Mouse (Mus musculus) heart, embryonic 15.5 days (tissue): Measurements from ENCODE around the gene Prkca. TPM values are rescaled to one million over a fixed set of nuclear protein-coding genes. Genes with fewer than 3 reads are reported as not detected.

ENCODE experiments used
- ATAC-seq: fragments of 200-750 bp; cut with Nextera tagmentation; replicated peaks from 2 replicates; pipeline ENCODE4 v1.8.0; 2017; ENCODE audit warnings: low read depth, moderate TSS enrichment; ENCODE audit not compliant: insufficient number of reproducible peaks, insufficient read depth, low FRiP score
- H3K27ac ChIP-seq: fragments of 300-500 bp; sonication (generic); 2 replicates; pipeline ENCODE4 v1.5.1; 2015; ENCODE audit warnings: mild to moderate bottlenecking, inconsistent platforms
- H3K27me3 ChIP-seq: fragments of 300-500 bp; sonication (generic); 2 replicates; pipeline ENCODE4 v1.6.1; 2015; ENCODE audit warnings: inconsistent platforms
- H3K36me3 ChIP-seq: fragments of 300-500 bp; sonication (generic); 2 replicates; pipeline ENCODE4 v1.6.1; 2015; ENCODE audit warnings: mild to moderate bottlenecking, inconsistent platforms
- H3K4me1 ChIP-seq: fragments of 300-500 bp; sonication (generic); replicated peaks from 2 replicates; pipeline ENCODE4 v1.6.1; 2015; ENCODE audit warnings: inconsistent platforms
- H3K4me2 ChIP-seq: fragments of 300-500 bp; sonication (generic); 2 replicates; pipeline ENCODE4 v1.6.1; 2015; ENCODE audit warnings: inconsistent platforms, mild to moderate bottlenecking, moderate library complexity
- H3K4me3 ChIP-seq: fragments of 300-500 bp; sonication (generic); 2 replicates; pipeline ENCODE4 v1.5.1; 2015; ENCODE audit warnings: mild to moderate bottlenecking, inconsistent platforms
- H3K9ac ChIP-seq: fragments of 300-500 bp; sonication (generic); 2 replicates; pipeline ENCODE4 v1.6.1; 2015; ENCODE audit warnings: mild to moderate bottlenecking, inconsistent platforms
- H3K9me3 ChIP-seq: fragments of 300-500 bp; sonication (generic); replicated peaks from 2 replicates; pipeline ENCODE4 v1.6.1; 2016; ENCODE audit warnings: inconsistent platforms
- WGBS: fragments of 180-500 bp; shearing (Covaris S2); methylation state at CpG from one replicate; pipeline ENCODE4 v1.1.7; 2015; ENCODE audit warnings: mixed read lengths; 5-methylcytosine and 5-hydroxymethylcytosine counted together
- polyA plus RNA-seq: library from polyadenylated mRNA; unstranded; fragments of >200 nt; fragmentation: Nextera tagmentation; extraction: Ambion mirVana; gene quantifications from 2 replicates; pipeline ENCODE4 v1.2.1, GENCODE M21; 2015

Prkca gene
- polyA plus RNA-seq, 1 experiment from 2014 or later, result 13.7 TPM

GRCm38 (mm10) chr11:107985941-107986340, 357.8 kb downstream of the Prkca start:
- Histone ChIP-seq H3K9ac (no peak overlapping the region), H3K27me3 (no peaks in the 10 kb centered on the region), H3K4me1 (peaks cover 2% of the 10 kb centered on the region; the same call in 1 of the 2 replicates), H3K27ac (no peak overlapping the region), H3K4me2 (no peak overlapping the region), H3K36me3 (peaks cover 11% of the 10 kb centered on the region), H3K4me3 (no peak overlapping the region), H3K9me3 (no peaks in the 10 kb centered on the region)
- no peak for ATAC-seq
- WGBS, result 90% methylated on average over 3 of the region's 3 CpGs

- Histone ChIP-seq H3K4me2 (no peak overlapping the region), H3K4me3 (no peak overlapping the region), H3K9me3 (no peaks in the 10 kb centered on the region), H3K27ac (no peak overlapping the region), H3K27me3 (no peaks in the 10 kb centered on the region), H3K36me3 (peaks cover 11% of the 10 kb centered on the region), H3K4me1 (peaks cover 2% of the 10 kb centered on the region; the same call in 1 of the 2 replicates), H3K9ac (no peak overlapping the region)
- ATAC-seq, result no peak
- WGBS, result 81% methylated on average over 12 of the region's 12 CpGs
Observed at GRCm38 (mm10) chr11:107983883-107984282, 359.8 kb downstream of the Prkca start.

GRCm38 (mm10) chr11:107983224-107983623, 360.5 kb downstream of the Prkca start:
- 63% methylated on average over 5 of the region's 5 CpGs for WGBS

GRCm38 (mm10) chr11:107982225-107982896, 361.4 kb downstream of the Prkca start:
- Histone ChIP-seq H3K4me3 (no peak overlapping the region), H3K36me3 (peaks cover 14% of the 10 kb centered on the region), H3K9me3 (no peaks in the 10 kb centered on the region), H3K4me2 (no peak overlapping the region), H3K27me3 (no peaks in the 10 kb centered on the region), H3K4me1 (peaks cover 2% of the 10 kb centered on the region; the same call in 1 of the 2 replicates), H3K9ac (no peak overlapping the region), H3K27ac (no peak overlapping the region)
- no peak for ATAC-seq
- 29% methylated on average over 16 of the region's 16 CpGs for WGBS

More at GRCm38 (mm10) chr11:107983224-107983623, 360.5 kb downstream of the Prkca start:
- H3K9me3 ChIP-seq, result no peaks in the 10 kb centered on the region
- peaks cover 2% of the 10 kb centered on the region; the same call in 1 of the 2 replicates for H3K4me1 ChIP-seq
- H3K27ac ChIP-seq, result no peak overlapping the region
- ATAC-seq, result no peak
- peaks cover 11% of the 10 kb centered on the region for H3K36me3 ChIP-seq
- H3K9ac ChIP-seq, result no peak overlapping the region
- H3K27me3 ChIP-seq, result no peaks in the 10 kb centered on the region
- no peak overlapping the region for H3K4me3 ChIP-seq
- no peak overlapping the region for H3K4me2 ChIP-seq

GRCm38 (mm10) chr11:107979497-107980174, 364.1 kb downstream of the Prkca start:
- no peak for ATAC-seq
- Histone ChIP-seq H3K4me2 (no peak overlapping the region), H3K36me3 (peaks cover 24% of the 10 kb centered on the region; the same call in 1 of the 2 replicates), H3K27me3 (no peaks in the 10 kb centered on the region), H3K4me3 (no peak overlapping the region), H3K9me3 (no peaks in the 10 kb centered on the region), H3K27ac (no peak overlapping the region), H3K4me1 (peaks cover 2% of the 10 kb centered on the region; the same call in 1 of the 2 replicates), H3K9ac (no peak overlapping the region)
- 75% methylated on average over 22 of the region's 22 CpGs for WGBS

GRCm38 (mm10) chr11:107969943-107970342, 373.8 kb downstream of the Prkca start:
- no peaks in the 10 kb centered on the region for H3K4me1 ChIP-seq
- H3K9ac ChIP-seq, result no peak overlapping the region
- H3K36me3 ChIP-seq, result peaks cover 6% of the 10 kb centered on the region; the same call in 1 of the 2 replicates
- no peak for ATAC-seq
- H3K27me3 ChIP-seq, result no peaks in the 10 kb centered on the region
- no peaks in the 10 kb centered on the region for H3K9me3 ChIP-seq
- 88% methylated on average over 10 of the region's 10 CpGs for WGBS
- H3K27ac ChIP-seq, result no peak overlapping the region
- no peak overlapping the region for H3K4me2 ChIP-seq
- no peak overlapping the region for H3K4me3 ChIP-seq

- Histone ChIP-seq H3K4me1 (no peaks in the 10 kb centered on the region), H3K27ac (no peak overlapping the region), H3K27me3 (no peaks in the 10 kb centered on the region), H3K4me3 (no peak overlapping the region), H3K9ac (no peak overlapping the region), H3K4me2 (no peak overlapping the region), H3K36me3 (0 out of 2 replicates have a peak, but pooled peaks cover 2% of the 10 kb centered on the region), H3K9me3 (no peaks in the 10 kb centered on the region)
- ATAC-seq, result no peak
- 78% methylated on average over 13 of the region's 13 CpGs for WGBS
Observed at GRCm38 (mm10) chr11:107968147-107968546, 375.6 kb downstream of the Prkca start.

- Histone ChIP-seq H3K27ac (no peak overlapping the region), H3K4me1 (no peaks in the 10 kb centered on the region), H3K36me3 (peaks cover 5% of the 10 kb centered on the region; the same call in 1 of the 2 replicates), H3K9ac (no peak overlapping the region), H3K27me3 (no peaks in the 10 kb centered on the region), H3K4me2 (no peak overlapping the region), H3K9me3 (no peaks in the 10 kb centered on the region), H3K4me3 (no peak overlapping the region)
- ATAC-seq, result no peak
- WGBS, result 87% methylated on average over 4 of the region's 4 CpGs
Observed at GRCm38 (mm10) chr11:107966229-107966628, 377.5 kb downstream of the Prkca start.

GRCm38 (mm10) chr11:107965449-107965848, 378.3 kb downstream of the Prkca start:
- Histone ChIP-seq H3K27ac (no peak overlapping the region), H3K36me3 (peaks cover 12% of the 10 kb centered on the region), H3K9me3 (no peaks in the 10 kb centered on the region), H3K4me2 (no peak overlapping the region), H3K9ac (no peak overlapping the region), H3K27me3 (no peaks in the 10 kb centered on the region), H3K4me1 (no peaks in the 10 kb centered on the region), H3K4me3 (no peak overlapping the region)
- no peak for ATAC-seq
- 86% methylated on average over 7 of the region's 7 CpGs for WGBS

- WGBS, result 80% methylated on average over 13 of the region's 13 CpGs
Observed at GRCm38 (mm10) chr11:107957566-107958350, 386.0 kb downstream of the Prkca start.

More at GRCm38 (mm10) chr11:107957566-107958350, 386.0 kb downstream of the Prkca start:
- H3K36me3 ChIP-seq, result peaks cover 27% of the 10 kb centered on the region
- H3K9ac ChIP-seq, result no peak overlapping the region
- H3K27me3 ChIP-seq, result no peaks in the 10 kb centered on the region
- no peak overlapping the region for H3K27ac ChIP-seq
- no peak overlapping the region for H3K4me2 ChIP-seq
- ATAC-seq, result no peak
- no peak overlapping the region for H3K4me3 ChIP-seq
- 0 out of 2 replicates have a peak, but pooled peaks cover 2% of the 10 kb centered on the region for H3K4me1 ChIP-seq
- H3K9me3 ChIP-seq, result no peaks in the 10 kb centered on the region
